Mouse (Mus musculus): Measurements from ENCODE around the gene Cntn4. TPM values are rescaled to one million over a fixed set of nuclear protein-coding genes. Genes with fewer than 3 reads are reported as not detected.

Cntn4 gene
- polyA plus RNA-seq, 1 experiment, result not detected

DNA sequence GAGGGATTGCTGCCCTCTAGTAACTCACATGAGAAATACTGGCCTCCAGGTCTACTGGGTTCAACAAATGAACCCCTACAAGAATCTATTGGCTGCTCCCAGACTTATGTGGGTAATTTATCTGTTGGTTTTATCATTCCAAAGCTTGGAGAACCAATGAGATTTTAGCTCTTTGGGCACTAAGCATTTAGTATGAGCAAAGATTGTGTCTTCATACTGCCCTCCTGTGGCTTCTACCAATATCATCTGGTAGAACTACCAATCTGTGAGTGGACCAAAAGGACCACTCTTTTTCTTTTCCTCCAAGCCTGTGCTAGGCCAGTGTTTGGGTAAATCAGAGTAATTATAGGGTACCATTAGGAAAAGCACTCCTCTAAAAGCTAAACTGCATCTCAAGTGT lies 866.0 kb downstream of the Cntn4 start:
- Histone ChIP-seq H3K27me3 (replicated peaks; ENCODE audit: control insufficient read depth, insufficient read depth, low read length) (no peaks in the 10 kb centered on the region), H3K27ac (ENCODE audit: insufficient read depth, low read depth, low read length) (no peak overlapping the region), H3K4me3 (ENCODE audit: insufficient read depth, low read depth, low read length) (no peak overlapping the region), H3K4me1 (ENCODE audit: control insufficient read depth, insufficient read depth, low read length) (no peaks in the 10 kb centered on the region), H3K36me3 (ENCODE audit: control insufficient read depth, insufficient read depth, low read length) (no peaks in the 10 kb centered on the region)
- TF ChIP-seq POLR2A (IDR thresholded peaks at IDR 0.05; ENCODE audit: low read depth, low read length) (no peak), CTCF (conservative IDR thresholded peaks at IDR 0.05; ENCODE audit: insufficient read depth, insufficient read length, low read depth, low read length) (no peak)
- no peak for DNase-seq

DNA sequence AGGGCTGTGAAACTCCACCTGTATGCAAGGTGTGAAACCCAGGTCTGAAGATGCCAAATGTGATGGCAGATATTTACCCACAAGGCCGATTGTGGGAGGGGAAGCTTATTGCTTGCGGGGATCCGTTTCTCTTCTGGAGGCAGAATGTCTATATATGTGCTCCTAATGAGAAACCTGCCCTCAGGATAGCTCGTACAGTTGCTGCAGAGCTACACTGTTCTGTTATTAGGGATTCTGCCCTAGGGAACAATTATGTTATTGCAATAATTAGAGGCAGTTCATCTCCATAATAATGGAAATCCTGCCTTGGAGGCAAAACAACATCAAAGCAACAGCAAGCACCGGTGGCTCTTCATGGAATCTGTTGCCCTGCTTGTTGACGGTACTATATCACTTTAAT lies 884.2 kb downstream of the Cntn4 start:
- Histone ChIP-seq H3K4me3 (ENCODE audit: insufficient read depth, low read depth, low read length) (no peak overlapping the region), H3K4me1 (ENCODE audit: control insufficient read depth, insufficient read depth, low read length) (no peaks in the 10 kb centered on the region), H3K27ac (ENCODE audit: insufficient read depth, low read depth, low read length) (no peak overlapping the region), H3K27me3 (replicated peaks; ENCODE audit: control insufficient read depth, insufficient read depth, low read length) (no peaks in the 10 kb centered on the region), H3K36me3 (ENCODE audit: control insufficient read depth, insufficient read depth, low read length) (no peaks in the 10 kb centered on the region)
- no peak for DNase-seq
- WGBS, result 76% methylated on average over 6 of the region's 6 CpGs
- TF ChIP-seq CTCF (conservative IDR thresholded peaks at IDR 0.05; ENCODE audit: insufficient read depth, insufficient read length, low read depth, low read length) (no peak), POLR2A (IDR thresholded peaks at IDR 0.05; ENCODE audit: low read depth, low read length) (no peak)

DNA sequence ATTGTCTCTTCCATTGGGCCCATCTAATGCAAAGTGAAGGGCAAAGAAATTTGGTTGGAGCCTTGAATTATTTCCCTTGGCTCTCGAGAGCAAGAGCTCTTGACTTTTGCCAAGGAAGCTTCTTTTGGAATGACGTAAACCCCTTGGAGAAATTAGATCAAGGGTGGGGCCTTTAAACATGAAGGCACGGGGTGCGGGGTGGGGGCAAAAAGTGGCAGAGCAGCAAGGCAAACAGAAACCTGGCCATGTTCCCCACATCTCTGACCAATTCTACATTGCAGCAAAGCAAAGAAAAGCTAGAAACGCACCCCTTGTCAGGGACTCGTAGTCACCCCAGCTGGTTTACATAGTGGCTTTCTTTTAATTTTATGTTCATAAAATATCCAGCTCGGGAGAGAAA lies 887.9 kb downstream of the Cntn4 start:
- H3K4me3 ChIP-seq (ENCODE audit: insufficient read depth, low read depth, low read length), result no peak overlapping the region
- TF ChIP-seq POLR2A (IDR thresholded peaks at IDR 0.05; ENCODE audit: low read depth, low read length) (no peak), CTCF (conservative IDR thresholded peaks at IDR 0.05; ENCODE audit: insufficient read depth, insufficient read length, low read depth, low read length) (no peak)
- no peaks in the 10 kb centered on the region for H3K27me3 ChIP-seq (replicated peaks; ENCODE audit: control insufficient read depth, insufficient read depth, low read length)
- DNase-seq, result no peak
- WGBS, result 73% methylated on average over 7 of the region's 7 CpGs
- no peaks in the 10 kb centered on the region for H3K4me1 ChIP-seq (ENCODE audit: control insufficient read depth, insufficient read depth, low read length)
- no peaks in the 10 kb centered on the region for H3K36me3 ChIP-seq (ENCODE audit: control insufficient read depth, insufficient read depth, low read length)
- no peak overlapping the region for H3K27ac ChIP-seq (ENCODE audit: insufficient read depth, low read depth, low read length)

DNA sequence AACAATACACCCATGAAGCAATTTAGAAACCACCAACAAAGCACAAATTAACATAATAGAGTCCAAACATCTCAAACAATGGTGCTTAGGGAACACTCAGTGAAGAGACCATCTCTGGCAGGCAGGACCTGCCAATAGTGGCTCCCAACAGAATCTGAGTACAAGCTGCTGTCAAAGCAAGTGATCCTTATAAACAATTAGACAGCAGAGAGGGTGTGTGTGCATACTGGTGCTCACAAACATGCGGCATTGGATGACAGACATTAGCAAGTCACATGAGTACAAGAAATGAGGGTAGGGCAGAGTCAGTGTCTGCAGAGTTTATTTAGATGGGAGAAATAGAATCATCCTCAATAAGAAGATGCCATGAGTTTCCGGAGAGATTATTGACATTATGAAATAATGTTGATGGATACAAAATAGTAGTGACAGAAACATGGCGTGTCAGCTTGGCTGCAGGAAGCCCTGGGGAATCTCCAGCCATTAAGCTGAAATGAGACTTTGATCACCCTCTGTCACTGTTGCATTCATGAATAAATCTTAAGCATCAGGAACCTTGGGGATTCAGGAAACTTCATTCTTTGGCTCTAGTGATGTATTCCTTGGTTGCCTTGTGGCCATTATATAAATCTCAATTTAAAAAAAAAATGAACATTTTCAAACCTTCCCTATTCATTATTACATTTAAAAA lies 888.5 kb downstream of the Cntn4 start:
- Histone ChIP-seq H3K27ac (ENCODE audit: insufficient read depth, low read depth, low read length) (no peak overlapping the region), H3K27me3 (replicated peaks; ENCODE audit: control insufficient read depth, insufficient read depth, low read length) (no peaks in the 10 kb centered on the region), H3K36me3 (ENCODE audit: control insufficient read depth, insufficient read depth, low read length) (no peaks in the 10 kb centered on the region), H3K4me3 (ENCODE audit: insufficient read depth, low read depth, low read length) (no peak overlapping the region), H3K4me1 (ENCODE audit: control insufficient read depth, insufficient read depth, low read length) (no peaks in the 10 kb centered on the region)
- TF ChIP-seq POLR2A (IDR thresholded peaks at IDR 0.05; ENCODE audit: low read depth, low read length) (no peak), CTCF (conservative IDR thresholded peaks at IDR 0.05; ENCODE audit: insufficient read depth, insufficient read length, low read depth, low read length) (no peak)
- WGBS, result 86% methylated on average over 3 of the region's 3 CpGs
- no peak for DNase-seq

DNA sequence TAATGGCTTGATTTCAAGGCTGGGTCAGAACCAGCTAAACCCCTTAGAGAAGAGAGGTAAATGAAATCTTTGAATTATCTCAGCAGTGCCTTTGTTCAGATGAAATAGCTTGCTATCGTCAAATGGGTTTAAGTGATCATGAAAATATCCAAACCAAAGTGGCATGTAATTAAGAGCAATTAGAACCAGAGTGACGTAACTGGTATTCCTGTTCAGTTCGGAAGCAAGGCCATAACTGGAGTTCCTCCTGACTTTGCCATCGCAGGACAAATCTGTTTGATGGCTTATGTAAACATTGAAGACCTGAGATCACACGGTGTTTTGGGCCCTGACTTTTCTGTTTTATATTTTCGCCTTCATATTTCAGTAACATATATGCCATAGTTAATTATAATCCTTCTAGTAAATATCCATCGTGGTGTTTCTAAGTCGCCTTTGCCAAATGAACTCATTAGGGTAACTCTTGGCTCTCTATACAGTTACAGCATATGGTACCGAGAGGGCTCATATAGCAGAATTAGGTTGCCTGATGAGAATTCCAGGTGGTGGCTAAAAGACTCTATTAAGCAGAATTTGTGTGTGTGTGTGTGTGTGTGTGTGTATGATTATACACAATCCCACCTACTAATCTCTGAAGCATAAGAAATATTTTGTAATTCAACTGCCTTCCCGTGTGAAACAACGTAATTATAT lies 889.6 kb downstream of the Cntn4 start:
- Histone ChIP-seq H3K4me3 (ENCODE audit: insufficient read depth, low read depth, low read length) (no peak overlapping the region), H3K27me3 (replicated peaks; ENCODE audit: control insufficient read depth, insufficient read depth, low read length) (no peaks in the 10 kb centered on the region), H3K27ac (ENCODE audit: insufficient read depth, low read depth, low read length) (no peak overlapping the region), H3K36me3 (ENCODE audit: control insufficient read depth, insufficient read depth, low read length) (no peaks in the 10 kb centered on the region), H3K4me1 (ENCODE audit: control insufficient read depth, insufficient read depth, low read length) (no peaks in the 10 kb centered on the region)
- 80% methylated on average over 11 of the region's 11 CpGs for WGBS
- TF ChIP-seq POLR2A (IDR thresholded peaks at IDR 0.05; ENCODE audit: low read depth, low read length) (no peak), CTCF (conservative IDR thresholded peaks at IDR 0.05; ENCODE audit: insufficient read depth, insufficient read length, low read depth, low read length) (no peak)
- no peak for DNase-seq

DNA sequence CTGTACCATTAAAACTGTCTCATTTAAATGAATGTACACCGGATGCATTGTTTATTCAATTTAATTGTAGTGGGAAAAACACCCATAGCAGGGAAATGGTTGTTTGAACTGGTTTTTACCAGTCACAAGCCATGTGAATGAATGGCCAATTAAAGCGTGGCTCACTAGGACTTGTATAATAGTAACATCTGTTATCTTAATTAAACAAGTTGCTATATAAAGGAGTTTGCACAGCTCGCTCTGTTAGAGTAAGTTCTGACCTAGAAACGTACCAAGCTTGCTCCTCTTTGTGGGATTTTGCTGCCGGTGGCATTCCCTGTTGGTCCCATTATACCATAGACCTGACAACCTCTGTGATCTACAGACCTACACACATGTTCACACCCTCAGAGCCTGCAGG lies 902.7 kb downstream of the Cntn4 start:
- no peak for TF ChIP-seq CTCF (conservative IDR thresholded peaks at IDR 0.05; ENCODE audit: insufficient read depth, insufficient read length, low read depth, low read length)
- no peak for TF ChIP-seq POLR2A (IDR thresholded peaks at IDR 0.05; ENCODE audit: low read depth, low read length)
- H3K4me3 ChIP-seq (ENCODE audit: insufficient read depth, low read depth, low read length), result no peak overlapping the region
- H3K27me3 ChIP-seq (replicated peaks; ENCODE audit: control insufficient read depth, insufficient read depth, low read length), result no peaks in the 10 kb centered on the region
- DNase-seq, result no peak
- H3K27ac ChIP-seq (ENCODE audit: insufficient read depth, low read depth, low read length), result no peak overlapping the region
- WGBS, result 75% methylated on average over 5 of the region's 5 CpGs
- no peaks in the 10 kb centered on the region for H3K36me3 ChIP-seq (ENCODE audit: control insufficient read depth, insufficient read depth, low read length)
- H3K4me1 ChIP-seq (ENCODE audit: control insufficient read depth, insufficient read depth, low read length), result no peaks in the 10 kb centered on the region

DNA sequence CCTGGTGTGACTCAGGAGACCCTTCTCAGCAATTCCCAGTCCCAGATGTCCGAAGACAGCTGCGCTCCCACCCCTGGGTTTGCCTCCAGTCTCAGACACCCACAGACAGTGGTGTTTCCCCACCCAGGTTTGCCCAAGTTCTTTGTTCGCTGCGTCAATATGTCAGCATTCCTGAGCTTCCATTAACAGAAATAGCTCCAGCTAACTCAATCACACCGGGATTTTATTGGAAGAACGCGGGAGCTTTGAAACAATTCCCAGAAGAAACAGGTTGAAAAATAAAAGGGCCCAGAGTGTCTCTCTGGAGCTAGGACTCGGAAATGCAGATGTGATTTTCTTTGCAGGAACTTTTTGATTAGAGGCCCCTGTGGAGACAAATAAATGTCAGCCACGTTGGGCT lies 916.3 kb downstream of the Cntn4 start:
- Histone ChIP-seq H3K36me3 (ENCODE audit: control insufficient read depth, insufficient read depth, low read length) (no peaks in the 10 kb centered on the region), H3K27me3 (replicated peaks; ENCODE audit: control insufficient read depth, insufficient read depth, low read length) (no peaks in the 10 kb centered on the region), H3K4me1 (ENCODE audit: control insufficient read depth, insufficient read depth, low read length) (no peaks in the 10 kb centered on the region), H3K4me3 (ENCODE audit: insufficient read depth, low read depth, low read length) (no peak overlapping the region), H3K27ac (ENCODE audit: insufficient read depth, low read depth, low read length) (no peak overlapping the region)
- 18% methylated on average over 9 of the region's 9 CpGs for WGBS
- TF ChIP-seq CTCF (conservative IDR thresholded peaks at IDR 0.05; ENCODE audit: insufficient read depth, insufficient read length, low read depth, low read length), result no peak
- TF ChIP-seq POLR2A (IDR thresholded peaks at IDR 0.05; ENCODE audit: low read depth, low read length), result no peak
- DNase-seq, result no peak
